Mouse (Mus musculus): ENCODE data around the gene A630076J17Rik.
A peak's percentile ranks its signal among the peaks of the same experiment; 100 is the strongest.

- TF ChIP-seq CHD2 (IDR thresholded peaks at IDR 0.05; ENCODE audit: low read length) (0 out of 2 replicates have a peak, but pooled peaks have one; percentile 18), USF1 (IDR thresholded peaks at IDR 0.05; ENCODE audit: low read depth, low read length) (peak; percentile 97), IRF4 (IDR thresholded peaks at IDR 0.05; ENCODE audit: low read depth, low read length) (peak; percentile 45; the same call in 1 of the 2 replicates), POLR2A (IDR thresholded peaks at IDR 0.05; ENCODE audit: low read depth, low read length) (peak; percentile 63; the same call in 1 of the 2 replicates), CTCF (conservative IDR thresholded peaks at IDR 0.05 in 1 of 2, IDR thresholded peaks at IDR 0.05 in 1 of 2; ENCODE audit: low read depth in 2 of 2, low read length in 2 of 2) (no peak), RAD21 (IDR thresholded peaks at IDR 0.05; ENCODE audit: low read depth, low read length) (no peak), KAT2A (IDR thresholded peaks at IDR 0.05; ENCODE audit: insufficient replicate concordance, low read length) (peak; percentile 77; the same call in 1 of the 2 replicates), ZKSCAN1 (IDR thresholded peaks at IDR 0.05; ENCODE audit: borderline replicate concordance, low read depth, low read length) (no peak), ZNF384 (IDR thresholded peaks at IDR 0.05; ENCODE audit: low read depth, low read length) (no peak), EP300 (IDR thresholded peaks at IDR 0.05; ENCODE audit: low read length) (no peak), NRF1 (IDR thresholded peaks at IDR 0.05; ENCODE audit: low read depth, low read length) (peak; percentile 20; the same call in 1 of the 2 replicates), SMC3 (IDR thresholded peaks at IDR 0.05; ENCODE audit: low read depth, low read length) (no peak)
Measured at GRCm38 (mm10) chr3:107278479-107279269, 48.3 kb downstream of the A630076J17Rik start, which contains the start of gene Lamtor5.
